Mouse (Mus musculus): ENCODE measurements around the gene Sass6. TPM values are rescaled to one million over a fixed set of nuclear protein-coding genes. Genes with fewer than 3 reads are reported as not detected.

The Sass6 gene
- total and polyA plus RNA-seq, 3 experiments, result 10.0 to 23.1 (median 12.4) TPM

GRCm38 (mm10) chr3:116640024-116640423 lies 45.2 kb downstream of the Sass6 start:
- in situ Hi-C loops (cut with MboI; ENCODE audit: low pct_ligation_motif_present, low pct_unique_long_range_greater_than_20kb, low sequenced_read_pairs), result no loop called here
- H3K9me3 ChIP-seq (replicated peaks; ENCODE audit: low read length), result no peaks in the 10 kb centered on the region
- H3K27ac ChIP-seq (ENCODE audit: insufficient read depth, low read depth), result no peak overlapping the region
- dilution Hi-C loops (cut with MboI; ENCODE audit: extremely low pct_ligation_motif_present, extremely low pct_unique_long_range_greater_than_20kb, low sequenced_read_pairs), result no loop called here
- DNase-seq (ENCODE audit: extremely low read depth), result peak; percentile 54
- H3K9ac ChIP-seq (ENCODE audit: insufficient read depth, low read depth), result no peak overlapping the region
- H3K36me3 ChIP-seq (replicated peaks in 1 of 2; ENCODE audit: control insufficient read depth in 1 of 2, insufficient read depth in 1 of 2, low read length in 1 of 2), result peaks cover 54 to 90% of the 10 kb centered on the region in 2 experiments
- H3K4me3 ChIP-seq (replicated peaks in 1 of 3; ENCODE audit: low read depth in 2 of 3, low read length in 2 of 3, poor library complexity in 1 of 3), result no peak overlapping the region
- no peak overlapping the region for H3K4me2 ChIP-seq (ENCODE audit: insufficient read depth, low read depth, poor library complexity, severe bottlenecking)
- peaks cover 0 to 3% of the 10 kb centered on the region in 2 experiments; a peak in 2 of 4 replicates for H3K4me1 ChIP-seq (ENCODE audit: control insufficient read depth in 1 of 2, insufficient read depth in 2 of 2)
- TF ChIP-seq E2F4 (IDR thresholded peaks at IDR 0.05; ENCODE audit: insufficient replicate concordance, low read depth, low read length) (no peak), MEF2A (IDR thresholded peaks at IDR 0.05; ENCODE audit: borderline replicate concordance, low read depth, low read length) (no peak), SMC3 (IDR thresholded peaks at IDR 0.05; ENCODE audit: low read depth, low read length) (no peak), POLR2AphosphoS2 (IDR thresholded peaks at IDR 0.05; ENCODE audit: low read depth, low read length) (no peak), JUN (IDR thresholded peaks at IDR 0.05; ENCODE audit: insufficient read depth, low read depth, low read length) (no peak), JUND (conservative IDR thresholded peaks at IDR 0.05; ENCODE audit: low read depth, low read length) (no peak), USF1 (IDR thresholded peaks at IDR 0.05; ENCODE audit: low read depth, low read length) (no peak), UBTF (IDR thresholded peaks at IDR 0.05; ENCODE audit: low read depth, low read length) (no peak), SIN3A (IDR thresholded peaks at IDR 0.05; ENCODE audit: low read length) (no peak), CHD1 (IDR thresholded peaks at IDR 0.05; ENCODE audit: low read depth, low read length) (no peak), RCOR1 (conservative IDR thresholded peaks at IDR 0.05; ENCODE audit: low read depth, low read length) (no peak), IRF4 (IDR thresholded peaks at IDR 0.05; ENCODE audit: low read depth, low read length) (no peak)
- no peaks in the 10 kb centered on the region for H3K27me3 ChIP-seq (replicated peaks)
- no peaks in the 10 kb centered on the region for H3K79me2 ChIP-seq (replicated peaks; ENCODE audit: control insufficient read depth, extremely low read depth, insufficient read depth, poor library complexity, severe bottlenecking)

GRCm38 (mm10) chr3:116641811-116642371 lies 47.1 kb downstream of the Sass6 start:
- H3K79me2 ChIP-seq (replicated peaks; ENCODE audit: control insufficient read depth, extremely low read depth, insufficient read depth, poor library complexity, severe bottlenecking), result no peaks in the 10 kb centered on the region
- dilution Hi-C loops (cut with MboI; ENCODE audit: extremely low pct_ligation_motif_present, extremely low pct_unique_long_range_greater_than_20kb, low sequenced_read_pairs) (no loop called here), in situ Hi-C loops (cut with MboI; ENCODE audit: low pct_ligation_motif_present, low pct_unique_long_range_greater_than_20kb, low sequenced_read_pairs) (no loop called here)
- no peak overlapping the region for H3K27ac ChIP-seq (ENCODE audit: insufficient read depth, low read depth)
- no peak for DNase-seq (ENCODE audit: extremely low read depth)
- H3K4me2 ChIP-seq (ENCODE audit: insufficient read depth, low read depth, poor library complexity, severe bottlenecking), result no peak overlapping the region
- no peak for TF ChIP-seq CTCF (conservative IDR thresholded peaks at IDR 0.05 in 1 of 2, IDR thresholded peaks at IDR 0.05 in 1 of 2; ENCODE audit: low read depth in 2 of 2, low read length in 2 of 2)
- TF ChIP-seq TBP (conservative IDR thresholded peaks at IDR 0.05; ENCODE audit: low read depth, low read length), result no peak
- no peaks in the 10 kb centered on the region for H3K27me3 ChIP-seq (replicated peaks)
- no peak overlapping the region for H3K4me3 ChIP-seq (replicated peaks in 1 of 3; ENCODE audit: low read depth in 2 of 3, low read length in 2 of 3, poor library complexity in 1 of 3)
- H3K36me3 ChIP-seq (replicated peaks in 1 of 2; ENCODE audit: control insufficient read depth in 1 of 2, insufficient read depth in 1 of 2, low read length in 1 of 2), result peaks cover 58 to 90% of the 10 kb centered on the region in 2 experiments
- H3K9me3 ChIP-seq (replicated peaks; ENCODE audit: low read length), result no peaks in the 10 kb centered on the region
- peaks cover 0 to 3% of the 10 kb centered on the region in 2 experiments; a peak in 2 of 4 replicates for H3K4me1 ChIP-seq (ENCODE audit: control insufficient read depth in 1 of 2, insufficient read depth in 2 of 2)
- no peak overlapping the region for H3K9ac ChIP-seq (ENCODE audit: insufficient read depth, low read depth)
